Mouse (Mus musculus) 3T3-L1 (cell line): ENCODE measurements at regions not wholly inside any gene's neighbourhood (a gene's known extent, or its start where the extent isn't known, plus 50 kb on each side); places are given as distances from the start of the nearest gene placed in this dataset.

Experiments used
- DNase-seq: peaks from one replicate; pipeline ENCODE4 v3.0.0-alpha.2; 2015; ENCODE audit warnings: low read depth, low spot score

- DNase-seq: no peak
These were observed 61.8 kb upstream of the Gjb5 start for GRCm38 (mm10) chr4:127419786-127420120.

- peak; percentile 64 for DNase-seq
These were observed 61.2 kb upstream of the Gjb5 start for GRCm38 (mm10) chr4:127419062-127419785.

GRCm38 (mm10) chr4:127416906-127417305 is 58.9 kb upstream of the Gjb5 start:
- DNase-seq: no peak

GRCm38 (mm10) chr4:127413997-127414964 is 56.3 kb upstream of the Gjb5 start:
- no peak for DNase-seq
